Mouse (Mus musculus): ENCODE data around the gene Npas3.

Gene Npas3

DNA sequence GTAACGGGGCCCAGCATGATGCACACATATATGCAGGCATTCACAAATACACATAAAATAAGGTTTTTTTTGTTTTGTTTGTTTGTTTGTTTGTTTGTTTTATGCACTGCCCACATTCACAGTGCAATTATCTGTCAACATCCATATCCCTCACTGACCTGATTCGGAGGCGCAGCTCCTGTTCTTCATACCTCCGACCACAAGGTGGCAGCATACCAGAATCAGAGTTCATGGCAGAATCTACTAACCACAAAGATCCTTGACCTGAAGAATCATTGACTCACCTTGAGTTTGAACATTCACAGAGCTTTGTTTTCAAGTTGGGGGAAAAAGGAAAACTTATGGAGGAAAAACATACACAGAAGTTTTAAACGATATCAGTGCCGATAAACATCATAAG, 743.9 kb downstream of the Npas3 start:
- DNase-seq (ENCODE audit: low spot score in 2 of 2), result no peak

DNA sequence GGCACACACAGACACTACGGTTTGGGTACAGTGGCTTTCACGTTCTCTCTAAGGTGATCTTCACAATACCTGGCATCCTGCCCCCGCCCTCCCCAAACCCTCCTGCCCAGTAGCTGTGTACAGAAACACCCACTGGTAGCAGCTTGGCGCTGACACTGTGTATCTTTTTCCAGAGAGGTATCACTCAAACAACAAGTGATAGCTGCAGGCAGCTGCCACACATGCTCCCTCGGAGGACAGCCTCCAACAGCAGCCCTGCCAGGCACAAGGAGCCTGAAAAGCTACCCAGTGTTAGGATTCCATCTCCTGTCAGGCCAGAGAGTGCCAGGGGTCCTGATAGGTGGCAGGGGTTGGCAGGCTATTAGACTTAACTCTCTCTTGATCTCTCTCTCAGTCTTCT, 747.2 kb downstream of the Npas3 start:
- DNase-seq (ENCODE audit: low spot score in 2 of 2), result no peak

DNA sequence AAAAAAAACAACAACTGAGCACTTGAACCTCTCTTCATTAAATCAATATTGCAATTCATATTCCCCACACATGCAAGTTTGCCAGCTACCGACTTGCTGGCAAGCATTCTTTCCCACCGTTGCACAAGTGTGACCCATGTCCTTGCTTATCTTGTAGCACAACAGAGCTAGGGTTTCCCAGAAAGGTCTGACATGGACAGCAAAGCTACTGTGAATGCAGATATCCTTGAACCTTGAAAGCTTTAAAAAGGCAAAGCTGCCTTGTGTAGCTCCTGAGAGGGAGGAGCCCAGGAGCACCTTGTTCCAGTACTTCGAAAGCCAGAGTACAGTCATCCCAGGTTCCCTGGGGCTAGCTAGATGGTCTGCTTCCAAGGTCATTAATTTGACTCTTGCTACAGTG, 748.7 kb downstream of the Npas3 start:
- no peak for DNase-seq (ENCODE audit: low spot score in 2 of 2)

DNA sequence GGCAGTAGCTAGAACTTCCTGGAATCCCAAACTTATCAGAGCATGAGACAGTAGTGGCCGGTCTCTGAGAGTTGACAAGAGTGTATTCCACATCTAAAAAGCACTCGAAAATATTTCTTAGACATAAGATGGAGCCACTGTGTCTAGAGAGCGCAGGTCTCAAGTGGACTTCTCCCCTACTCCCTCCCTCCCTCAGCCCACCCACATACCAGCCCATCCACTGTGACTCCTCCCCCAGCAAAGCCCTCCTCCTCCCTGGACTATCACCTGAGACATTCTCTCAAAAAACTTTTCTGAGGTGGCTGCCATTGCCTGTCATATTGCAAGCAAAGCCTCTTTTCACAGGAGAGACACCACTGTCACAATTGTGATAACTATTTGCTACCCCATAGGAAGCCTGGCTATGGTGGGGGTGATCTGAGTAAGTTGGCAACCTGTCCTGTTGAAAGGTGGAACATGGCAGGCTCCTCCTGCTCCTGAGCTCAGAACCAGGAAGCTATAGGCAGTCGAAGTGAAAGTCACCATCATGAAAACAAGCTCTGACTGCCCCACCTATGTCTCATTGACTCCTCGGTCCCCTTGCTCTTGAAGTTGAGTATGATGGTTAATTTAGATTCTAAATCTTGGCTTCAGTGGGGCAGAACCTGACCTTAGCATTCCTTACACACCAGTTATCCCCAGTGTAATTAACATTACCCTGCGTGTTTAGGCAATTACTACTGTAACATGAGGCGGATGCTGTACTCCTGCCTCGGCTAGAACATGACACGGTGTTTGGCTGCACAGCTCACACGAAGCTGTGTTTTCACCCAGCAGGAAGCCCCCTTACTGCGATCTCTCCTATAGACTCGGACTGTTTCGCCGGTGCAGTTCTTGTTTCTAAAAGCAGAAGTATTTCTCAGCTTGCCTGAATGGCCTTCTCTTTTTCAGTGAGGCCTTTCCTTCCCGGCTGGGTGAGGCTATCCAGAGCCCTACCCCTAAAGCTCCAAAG, 751.5 kb downstream of the Npas3 start:
- DNase-seq (ENCODE audit: low spot score in 2 of 2), result no peak

DNA sequence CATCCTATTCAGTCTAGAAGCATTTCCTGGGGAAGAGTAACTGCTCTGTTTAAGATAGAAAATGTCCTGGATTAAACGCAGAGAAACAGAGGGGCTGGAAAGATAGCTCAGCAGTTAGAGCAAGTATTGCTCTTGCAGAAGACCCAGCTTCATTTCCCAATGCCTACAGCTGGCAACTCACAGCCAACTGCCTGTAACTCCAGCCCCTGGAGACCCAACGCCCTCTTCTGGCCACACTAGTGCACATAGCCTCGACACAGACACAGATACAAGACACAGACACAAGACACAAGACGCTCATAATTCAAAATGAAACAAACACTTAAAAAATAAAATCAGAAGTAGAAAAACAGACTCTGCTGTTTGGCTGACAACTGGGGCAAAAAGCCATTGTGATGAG, 754.0 kb downstream of the Npas3 start:
- DNase-seq (ENCODE audit: low spot score in 2 of 2), result peak in 1 of 2 experiments; percentile 5

DNA sequence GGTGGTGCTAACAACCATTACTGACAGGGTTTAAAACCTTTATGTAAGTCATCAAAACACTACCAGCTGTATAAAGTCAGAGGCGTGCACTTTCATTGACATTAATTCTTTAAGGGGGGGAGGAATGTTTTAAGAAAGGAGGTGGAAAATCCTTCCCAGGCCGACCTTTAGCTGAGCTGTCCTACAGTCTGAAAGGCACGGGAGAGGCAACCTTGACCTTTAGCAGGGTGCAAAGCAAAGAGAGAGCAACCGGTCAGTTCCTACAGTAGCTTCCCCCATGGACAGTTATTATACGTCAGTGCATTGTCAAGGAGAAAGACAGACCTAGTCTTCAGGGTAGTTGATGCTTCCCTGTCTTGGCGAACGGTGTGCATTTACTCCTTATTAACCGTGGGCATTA, 756.1 kb downstream of the Npas3 start:
- DNase-seq (ENCODE audit: low spot score in 2 of 2), result no peak

DNA sequence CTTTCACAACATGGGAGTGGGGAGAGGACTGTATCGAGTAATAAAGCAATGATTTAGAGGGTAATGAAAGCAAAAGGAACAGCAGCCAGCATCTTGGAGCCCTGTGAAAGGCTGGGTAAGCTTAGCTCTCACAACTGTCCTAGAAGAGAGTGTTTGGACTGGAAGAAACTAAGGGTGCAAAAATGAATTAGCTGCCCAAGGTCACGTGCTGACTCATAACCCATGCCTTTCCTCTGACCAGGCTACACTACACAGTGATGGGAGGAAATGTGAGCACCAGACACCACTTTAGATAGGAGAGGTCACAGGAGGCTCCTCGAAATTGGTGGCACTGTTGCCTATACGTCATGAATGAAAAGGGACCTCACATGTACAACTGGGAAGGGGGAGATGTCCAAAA, 757.1 kb downstream of the Npas3 start:
- no peak for DNase-seq (ENCODE audit: low spot score in 2 of 2)

DNA sequence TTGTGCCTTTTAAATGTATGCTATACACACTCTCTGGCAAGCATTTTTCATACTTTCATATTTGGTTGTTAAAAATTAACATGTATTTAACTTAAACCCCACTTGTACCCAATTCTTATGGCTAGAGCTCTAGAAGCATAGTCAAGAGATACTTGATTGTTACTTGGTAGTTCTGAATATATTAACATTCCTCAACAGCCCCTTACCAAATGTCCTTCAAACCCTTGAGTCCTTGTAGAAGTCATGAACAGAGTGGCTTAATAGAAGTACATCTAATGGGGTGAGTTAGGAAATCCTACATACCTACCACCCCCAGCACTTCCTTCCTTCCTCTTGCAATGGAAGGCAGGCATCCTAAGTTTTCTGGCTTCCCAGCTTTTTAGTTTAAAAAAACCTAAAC, 766.8 kb downstream of the Npas3 start:
- DNase-seq (ENCODE audit: low spot score in 2 of 2), result no peak

DNA sequence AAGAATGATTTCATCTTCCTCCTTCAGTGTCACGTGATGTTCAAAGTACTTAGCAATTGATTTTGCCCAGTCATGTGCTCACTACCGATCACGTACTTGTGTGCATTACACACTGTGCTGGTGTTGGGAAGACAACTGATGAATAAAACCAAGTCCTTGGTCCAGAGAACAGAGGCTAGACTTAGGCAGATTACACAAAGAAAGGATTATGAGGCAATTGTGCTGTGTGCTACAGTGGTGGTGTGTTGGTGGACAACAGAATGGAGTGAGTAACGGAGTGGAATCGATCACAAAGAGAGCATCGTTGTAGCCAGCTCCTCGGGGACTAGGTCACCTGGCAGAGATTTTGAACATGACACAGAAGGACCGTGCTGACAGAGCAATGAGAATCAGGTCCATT, 769.5 kb downstream of the Npas3 start:
- no peak for DNase-seq (ENCODE audit: low spot score in 2 of 2)

DNA sequence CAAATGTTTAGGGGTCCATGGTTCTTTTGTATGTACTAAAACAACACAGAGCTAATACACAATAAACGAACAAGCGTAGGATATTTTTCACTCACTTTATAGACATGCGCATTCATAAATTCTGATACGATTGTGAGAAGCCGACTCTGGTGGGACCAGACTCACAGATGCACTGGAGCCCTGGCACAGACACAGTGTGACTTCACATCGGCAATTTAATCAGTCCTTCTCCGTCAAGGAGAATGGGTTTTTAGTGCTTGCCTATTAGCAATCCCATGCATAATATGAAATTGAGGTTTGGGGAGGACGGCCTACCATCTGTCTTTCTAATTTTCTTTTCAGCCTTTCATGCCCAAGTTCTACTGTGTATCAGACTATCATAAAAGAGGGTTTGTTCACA, 771.5 kb downstream of the Npas3 start:
- no peak for DNase-seq (ENCODE audit: low spot score in 2 of 2)

DNA sequence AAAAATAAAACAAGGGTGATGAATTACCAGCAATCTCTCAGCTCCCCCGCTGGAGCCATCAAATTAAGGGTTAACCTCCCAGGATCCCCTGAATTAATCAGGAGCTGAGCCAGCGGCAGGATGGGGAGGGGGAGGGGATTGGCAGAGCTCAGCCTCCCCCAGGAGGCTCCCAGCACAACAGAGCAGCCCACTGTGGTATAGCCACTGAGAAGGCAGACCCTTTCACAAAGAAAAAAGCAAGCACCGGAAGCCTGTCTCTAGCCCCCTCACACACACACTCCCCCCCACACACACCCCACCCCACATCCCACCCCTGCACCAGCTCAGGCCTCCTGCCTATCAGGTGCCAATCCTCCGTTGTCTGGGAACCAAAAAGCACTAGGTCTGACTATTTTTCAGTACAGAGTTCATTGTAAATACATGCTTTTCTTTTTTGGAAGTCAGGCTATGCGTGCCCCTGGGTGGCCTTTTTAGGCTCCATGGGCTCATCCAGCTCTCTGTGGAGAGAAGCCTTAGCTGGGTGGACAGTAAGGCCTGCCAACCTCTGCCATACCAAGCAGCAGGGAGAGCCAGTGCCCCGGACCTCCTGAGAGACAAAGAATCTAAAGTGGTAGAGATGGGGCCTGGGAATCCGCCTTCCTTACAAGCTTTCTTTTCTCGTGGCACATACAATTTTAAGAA, 786.3 kb downstream of the Npas3 start:
- DNase-seq (ENCODE audit: low spot score in 2 of 2), result no peak

DNA sequence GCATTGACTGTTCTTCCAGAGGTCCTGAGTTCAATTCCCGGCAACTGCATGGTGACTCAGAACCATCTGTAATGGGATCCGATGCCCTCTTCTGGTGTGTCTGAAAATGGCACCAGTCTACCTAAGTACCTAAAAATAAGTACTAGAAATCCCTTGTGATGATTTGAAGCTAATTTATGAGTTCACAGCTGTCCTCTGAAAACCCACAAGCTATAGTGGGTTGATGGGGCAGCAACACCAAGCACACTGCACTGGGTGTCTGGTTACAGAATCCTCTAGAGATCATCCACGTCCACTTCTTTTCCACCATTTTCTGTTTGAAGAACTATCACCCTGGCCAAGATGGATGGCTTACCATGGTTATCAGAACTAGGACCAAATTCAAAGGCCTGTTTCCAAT, 789.1 kb downstream of the Npas3 start:
- no peak for DNase-seq (ENCODE audit: low spot score in 2 of 2)

DNA sequence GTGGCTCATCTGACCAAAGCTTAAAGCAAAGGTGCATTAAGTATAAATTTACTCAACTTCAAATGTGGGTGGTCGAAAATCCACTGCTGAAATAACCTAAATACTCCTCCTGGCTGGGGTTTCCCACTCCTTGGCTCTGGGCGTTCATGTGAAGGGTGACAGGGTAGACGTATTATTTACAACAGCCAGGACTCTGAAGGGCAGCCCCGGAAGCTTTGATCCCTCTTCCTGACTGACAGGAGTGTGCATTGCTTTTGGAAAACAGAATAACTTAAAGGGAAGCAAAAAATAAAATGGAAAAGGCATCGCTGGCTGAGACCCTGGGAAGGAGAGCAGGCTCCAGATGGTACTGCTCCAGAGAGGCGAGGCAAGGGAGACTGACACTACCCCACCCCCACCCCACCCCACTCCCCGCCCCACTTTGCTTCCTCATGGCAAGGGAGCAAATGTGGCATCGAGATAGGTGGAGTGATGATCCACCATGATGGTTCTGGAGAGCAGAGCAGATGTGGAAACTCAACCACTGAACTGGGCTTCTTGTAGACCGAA, 794.6 kb downstream of the Npas3 start:
- no peak for DNase-seq (ENCODE audit: low spot score in 2 of 2)

DNA sequence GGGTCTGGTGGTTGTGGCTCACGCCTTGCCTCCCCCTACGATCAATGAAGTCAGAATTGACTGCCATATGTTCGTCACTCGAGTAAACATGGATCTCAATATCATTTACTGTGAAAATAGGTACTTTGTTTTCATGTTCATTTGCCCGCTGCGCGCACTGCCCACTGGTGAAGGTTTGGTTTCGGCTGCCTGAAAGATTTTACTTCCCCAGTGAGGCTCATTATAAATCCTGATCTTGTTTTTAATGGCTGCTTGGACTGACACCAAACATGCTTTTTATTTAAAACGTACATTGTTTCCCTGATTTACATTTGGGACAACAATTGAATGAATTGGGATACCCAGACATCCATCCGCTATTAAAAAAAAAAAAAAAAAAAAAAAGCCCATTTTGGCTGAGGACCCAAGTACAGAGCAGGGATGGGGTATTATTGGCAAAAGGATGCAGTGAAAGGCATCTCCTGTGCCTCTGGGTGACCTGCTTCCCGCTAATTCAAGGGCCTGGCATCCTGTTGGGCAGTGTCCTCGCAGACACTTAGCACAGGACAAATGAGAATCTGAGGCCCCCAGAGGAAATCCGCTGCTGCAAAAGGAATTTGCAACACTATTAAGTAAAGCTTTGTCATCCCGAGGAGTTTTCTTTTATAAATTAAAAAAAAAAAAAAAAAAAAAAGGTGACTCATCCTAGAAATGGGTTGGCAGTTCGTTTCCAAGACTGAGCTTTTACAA, 796.3 kb downstream of the Npas3 start:
- DNase-seq (ENCODE audit: low spot score in 2 of 2), result no peak

DNA sequence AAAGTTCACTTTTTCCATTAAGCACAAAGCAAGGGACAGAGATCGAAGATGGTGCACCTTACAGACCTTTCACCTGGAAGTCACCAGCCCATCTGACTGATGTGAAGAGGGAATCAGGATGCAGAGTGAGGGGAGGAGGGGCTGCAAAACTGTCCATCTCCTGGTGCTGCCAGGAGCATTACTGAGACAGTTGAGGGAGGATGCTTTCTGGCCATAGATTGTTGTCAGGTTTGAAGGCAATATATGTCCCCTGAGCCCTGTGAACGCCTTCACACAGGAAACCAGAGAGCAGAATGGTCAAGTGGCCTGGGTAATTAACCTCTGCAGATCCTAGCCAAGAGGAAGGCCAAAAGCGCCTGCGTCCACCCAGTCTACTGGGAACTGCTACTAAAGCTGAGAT, 796.9 kb downstream of the Npas3 start:
- no peak for DNase-seq (ENCODE audit: low spot score in 2 of 2)

DNA sequence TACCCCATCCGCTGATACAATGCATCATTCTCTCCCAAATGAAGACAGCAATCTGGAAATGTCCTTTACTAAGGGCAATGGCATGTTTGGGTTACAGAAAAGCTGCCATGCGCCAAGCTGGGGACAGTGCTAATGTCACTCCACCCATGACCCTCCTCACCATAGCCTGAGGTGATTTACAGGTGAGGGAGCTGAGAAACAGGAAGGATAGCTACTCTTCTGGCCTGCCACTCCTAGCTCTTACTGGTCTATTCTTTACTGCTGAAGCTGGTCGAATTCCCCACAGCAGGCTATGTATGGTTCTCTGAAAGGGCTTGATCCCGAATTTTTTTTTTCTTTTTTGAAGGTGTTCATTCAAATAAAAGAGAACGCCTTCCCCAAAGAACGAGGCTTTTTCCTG, 798.3 kb downstream of the Npas3 start:
- DNase-seq (ENCODE audit: low spot score in 2 of 2), result no peak

DNA sequence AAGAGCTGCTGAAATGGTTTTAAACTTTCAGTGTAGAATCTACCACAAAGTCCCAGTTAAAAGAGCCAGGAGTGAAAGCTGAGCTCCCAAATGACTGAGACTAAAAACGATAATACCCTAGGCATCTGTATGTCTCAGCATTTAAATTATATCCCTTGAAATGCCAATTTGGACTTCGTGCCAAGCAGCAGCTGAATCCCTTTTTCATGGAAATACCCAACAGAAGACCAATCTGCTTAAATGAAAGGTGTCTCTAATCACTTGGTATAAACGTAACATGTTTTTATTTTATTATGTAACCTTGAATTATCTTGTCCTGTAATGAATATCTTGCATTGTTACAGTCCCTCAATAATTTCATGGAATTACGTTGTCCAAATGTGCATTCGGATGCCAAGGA, 799.6 kb downstream of the Npas3 start:
- DNase-seq (ENCODE audit: low spot score in 2 of 2), result no peak

DNA sequence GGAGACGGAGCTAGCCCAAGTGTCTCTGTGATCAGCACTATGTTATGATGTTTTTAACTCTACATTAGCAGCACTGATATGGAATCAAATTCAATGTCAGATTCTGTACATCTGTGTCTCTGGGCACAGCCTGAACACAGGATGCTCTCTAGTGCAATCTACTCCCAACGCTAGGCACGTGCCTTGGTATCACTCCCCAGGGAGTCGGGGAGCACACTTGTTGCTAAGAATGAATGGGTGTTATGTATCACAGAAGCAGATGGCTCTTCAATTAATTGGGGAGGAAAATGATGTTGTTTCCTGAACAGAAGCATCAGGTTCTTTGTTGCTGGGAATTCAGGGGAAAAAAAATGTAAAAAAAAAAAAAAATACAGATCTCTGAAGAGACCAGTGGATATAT, 801.4 kb downstream of the Npas3 start:
- DNase-seq (ENCODE audit: low spot score in 2 of 2), result no peak

DNA sequence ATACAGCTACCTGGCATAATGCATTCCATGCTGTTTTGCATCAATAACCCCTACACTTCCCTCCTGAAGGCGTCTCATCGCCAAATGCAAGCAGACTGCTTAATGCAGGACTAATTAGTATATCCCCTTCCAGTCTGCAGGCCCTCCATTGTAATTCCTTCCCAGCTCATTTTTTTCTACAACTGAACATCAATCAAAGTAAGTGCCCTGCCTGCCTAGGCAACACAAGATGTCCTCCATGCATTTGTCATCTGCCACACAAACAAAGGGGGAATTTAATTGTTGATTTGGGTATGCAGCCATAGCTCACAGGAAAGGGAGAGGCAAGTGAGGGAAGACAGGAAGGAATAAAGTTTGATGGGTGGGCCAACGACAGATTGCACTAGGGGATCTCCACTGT, 804.5 kb downstream of the Npas3 start:
- no peak for DNase-seq (ENCODE audit: low spot score in 2 of 2)

DNA sequence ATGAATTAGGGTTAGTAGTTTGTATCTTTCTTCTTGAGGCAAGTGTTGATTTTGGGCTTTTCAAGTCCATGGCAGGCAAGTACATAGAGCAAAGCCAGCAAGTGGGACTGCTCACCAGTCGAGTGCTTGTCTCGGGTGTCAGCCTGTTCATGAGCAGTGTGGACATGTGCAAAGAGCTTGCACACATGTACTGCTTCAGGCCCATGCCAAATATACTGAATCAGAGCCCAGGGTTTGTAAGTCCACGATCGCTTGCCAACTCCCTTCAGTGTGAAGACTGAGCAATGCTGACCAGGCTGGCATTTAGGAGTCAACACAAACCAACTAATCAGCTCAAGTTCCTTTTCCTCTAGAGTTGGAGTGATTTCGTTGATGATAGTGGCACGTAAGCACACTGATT, 805.1 kb downstream of the Npas3 start:
- DNase-seq (ENCODE audit: low spot score in 2 of 2), result no peak

DNA sequence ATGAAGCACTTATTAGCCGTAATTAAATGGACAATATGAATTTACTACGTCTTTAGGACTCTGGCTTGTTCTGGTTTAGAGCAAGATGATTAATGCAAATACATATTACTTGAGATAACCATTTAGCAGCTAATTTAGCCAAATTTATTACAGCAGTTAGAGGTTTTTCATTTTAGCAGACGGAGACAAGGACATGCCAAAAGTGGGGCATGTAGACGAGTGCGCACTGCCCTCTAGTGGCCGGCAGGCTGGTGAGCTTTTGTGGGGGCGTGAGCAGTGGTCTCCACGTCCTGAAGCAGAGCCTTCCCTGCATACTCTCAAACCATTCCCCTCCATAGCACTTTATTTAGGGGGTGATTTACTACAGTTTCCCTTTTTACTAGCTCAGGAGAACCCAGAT, 812.3 kb downstream of the Npas3 start:
- DNase-seq (ENCODE audit: low spot score in 2 of 2), result peak in 1 of 2 experiments; percentile 82

DNA sequence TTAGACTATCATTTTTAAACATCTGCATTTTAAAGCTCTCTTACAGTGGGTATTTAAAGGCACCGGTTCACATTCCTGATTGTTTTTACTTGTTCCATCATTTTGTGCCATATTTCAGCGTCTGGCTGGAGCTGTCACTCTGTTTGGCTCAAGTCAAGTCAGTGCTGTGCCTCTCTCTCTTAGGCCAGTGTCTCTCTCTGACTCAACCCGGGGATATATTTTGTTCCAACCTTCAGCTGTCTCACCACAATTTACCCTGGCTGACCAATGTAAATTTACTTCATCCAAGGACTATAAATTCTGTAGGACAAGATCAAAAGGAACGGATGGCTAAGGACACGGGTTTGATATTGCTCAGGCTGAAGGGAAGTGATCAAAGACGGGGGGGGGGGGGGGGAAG, 812.7 kb downstream of the Npas3 start:
- no peak for DNase-seq (ENCODE audit: low spot score in 2 of 2)

Measured in left cerebral cortex, adult 9 months (tissue).